Mouse (Mus musculus) limb, embryonic 12.5 days (tissue): Measurements from ENCODE around the gene Utrn. TPM values are rescaled to one million over a fixed set of nuclear protein-coding genes. Genes with fewer than 3 reads are reported as not detected.

ENCODE experiments used
- ATAC-seq: fragments of 200-750 bp; cut with Nextera tagmentation; 2 replicates; pipeline ENCODE4 v1.8.0; 2017; ENCODE audit warnings: low read depth, moderate TSS enrichment; ENCODE audit not compliant: insufficient number of reproducible peaks, insufficient read depth, low FRiP score, low TSS enrichment
- H3K27ac ChIP-seq: fragments of 300-500 bp; sonication (generic); 2 replicates; pipeline ENCODE4 v1.5.1; 2016; ENCODE audit warnings: mild to moderate bottlenecking, moderate library complexity
- H3K27me3 ChIP-seq: fragments of 300-500 bp; sonication (generic); 2 replicates; pipeline ENCODE4 v1.6.1; 2016; ENCODE audit warnings: mild to moderate bottlenecking, moderate library complexity
- H3K36me3 ChIP-seq: fragments of 300-500 bp; sonication (generic); 2 replicates; pipeline ENCODE4 v1.6.1; 2016; ENCODE audit warnings: mild to moderate bottlenecking, moderate library complexity
- H3K4me1 ChIP-seq: fragments of 300-500 bp; sonication (generic); replicated peaks from 2 replicates; pipeline ENCODE4 v1.6.1; 2016
- H3K4me2 ChIP-seq: fragments of 300-500 bp; sonication (generic); 2 replicates; pipeline ENCODE4 v1.6.1; 2016; ENCODE audit warnings: mild to moderate bottlenecking, moderate library complexity
- H3K4me3 ChIP-seq: fragments of 300-500 bp; sonication (generic); replicated peaks from 2 replicates; pipeline ENCODE4 v1.5.1; 2016; ENCODE audit warnings: mild to moderate bottlenecking
- H3K9ac ChIP-seq: fragments of 300-500 bp; sonication (generic); replicated peaks from 2 replicates; pipeline ENCODE4 v1.6.1; 2016; ENCODE audit warnings: mild to moderate bottlenecking, moderate library complexity
- H3K9me3 ChIP-seq: fragments of 300-500 bp; sonication (generic); 2 replicates; pipeline ENCODE4 v1.6.1; 2016; ENCODE audit warnings: mild to moderate bottlenecking, moderate library complexity
- WGBS: fragments of 180-500 bp; shearing (Covaris S2); methylation state at CpG from one replicate; pipeline ENCODE4 v1.1.7; 2016; 5-methylcytosine and 5-hydroxymethylcytosine counted together
- polyA plus RNA-seq: library from polyadenylated mRNA; unstranded; fragments of >200 nt; fragmentation: Nextera tagmentation; extraction: Ambion mirVana; gene quantifications from 2 replicates; pipeline ENCODE4 v1.2.1, GENCODE M21; 2016

The Utrn gene
- polyA plus RNA-seq, 1 experiment from 2014 or later: 62.1 TPM

- Histone ChIP-seq H3K4me2 (no peak overlapping the region), H3K9me3 (no peaks in the 10 kb centered on the region), H3K9ac (no peak overlapping the region), H3K36me3 (no peaks in the 10 kb centered on the region), H3K27ac (no peak overlapping the region), H3K4me1 (no peaks in the 10 kb centered on the region), H3K27me3 (no peaks in the 10 kb centered on the region), H3K4me3 (no peak overlapping the region)
- ATAC-seq: no peak
- 67% methylated on average over 3 of the region's 3 CpGs for WGBS
These were observed 334.4 kb downstream of the Utrn start for GRCm38 (mm10) chr10:12534801-12535200.

GRCm38 (mm10) chr10:12534301-12534700, 334.9 kb downstream of the Utrn start:
- 91% methylated on average over 3 of the region's 3 CpGs for WGBS
- H3K9me3 ChIP-seq: no peaks in the 10 kb centered on the region
- no peaks in the 10 kb centered on the region for H3K4me1 ChIP-seq
- H3K4me3 ChIP-seq: no peak overlapping the region
- no peaks in the 10 kb centered on the region for H3K36me3 ChIP-seq
- H3K27me3 ChIP-seq: no peaks in the 10 kb centered on the region
- H3K9ac ChIP-seq: no peak overlapping the region
- no peak overlapping the region for H3K4me2 ChIP-seq
- ATAC-seq: no peak
- no peak overlapping the region for H3K27ac ChIP-seq

GRCm38 (mm10) chr10:12522078-12522477, 347.1 kb downstream of the Utrn start:
- peaks cover 6% of the 10 kb centered on the region; the same call in 1 of the 2 replicates for H3K36me3 ChIP-seq
- no peak overlapping the region for H3K4me3 ChIP-seq
- H3K27me3 ChIP-seq: no peaks in the 10 kb centered on the region
- no peaks in the 10 kb centered on the region for H3K4me1 ChIP-seq
- 84% methylated on average over 1 of the region's 1 CpGs for WGBS
- H3K4me2 ChIP-seq: no peak overlapping the region
- no peak overlapping the region for H3K27ac ChIP-seq
- H3K9ac ChIP-seq: no peak overlapping the region
- no peaks in the 10 kb centered on the region; the same call in 1 of the 2 replicates for H3K9me3 ChIP-seq
- no peak for ATAC-seq

- Histone ChIP-seq H3K27ac (no peak overlapping the region), H3K9ac (no peak overlapping the region), H3K36me3 (peaks cover 3% of the 10 kb centered on the region; the same call in 1 of the 2 replicates), H3K4me1 (no peaks in the 10 kb centered on the region), H3K9me3 (no peaks in the 10 kb centered on the region; the same call in 1 of the 2 replicates), H3K27me3 (no peaks in the 10 kb centered on the region), H3K4me3 (no peak overlapping the region), H3K4me2 (no peak overlapping the region)
- 81% methylated on average over 3 of the region's 3 CpGs for WGBS
- ATAC-seq: no peak
These were observed 351.0 kb downstream of the Utrn start for GRCm38 (mm10) chr10:12518162-12518561.

- H3K4me3 ChIP-seq: no peak overlapping the region
- ATAC-seq: no peak
- peaks cover 4% of the 10 kb centered on the region; the same call in 1 of the 2 replicates for H3K36me3 ChIP-seq
- no peaks in the 10 kb centered on the region for H3K9me3 ChIP-seq
- H3K27ac ChIP-seq: no peak overlapping the region
- H3K4me2 ChIP-seq: no peak overlapping the region
- WGBS: 89% methylated on average over 7 of the region's 7 CpGs
- no peaks in the 10 kb centered on the region for H3K27me3 ChIP-seq
- H3K9ac ChIP-seq: no peak overlapping the region
- H3K4me1 ChIP-seq: no peaks in the 10 kb centered on the region
These were observed 363.6 kb downstream of the Utrn start for GRCm38 (mm10) chr10:12505568-12505967.

- peaks cover 14% of the 10 kb centered on the region for H3K36me3 ChIP-seq
- no peaks in the 10 kb centered on the region for H3K27me3 ChIP-seq
- H3K9me3 ChIP-seq: no peaks in the 10 kb centered on the region
- no peak overlapping the region for H3K27ac ChIP-seq
- H3K9ac ChIP-seq: no peak overlapping the region
- WGBS: 90% methylated on average over 5 of the region's 5 CpGs
- no peak overlapping the region for H3K4me3 ChIP-seq
- no peak overlapping the region for H3K4me2 ChIP-seq
- H3K4me1 ChIP-seq: no peaks in the 10 kb centered on the region
- ATAC-seq: no peak
These were observed 368.7 kb downstream of the Utrn start for GRCm38 (mm10) chr10:12500489-12500888.

GRCm38 (mm10) chr10:12497555-12497954, 371.6 kb downstream of the Utrn start:
- H3K4me2 ChIP-seq: no peak overlapping the region
- WGBS: 90% methylated on average over 8 of the region's 8 CpGs
- no peak overlapping the region for H3K9ac ChIP-seq
- H3K27ac ChIP-seq: no peak overlapping the region
- peaks cover 6% of the 10 kb centered on the region for H3K4me1 ChIP-seq
- no peak overlapping the region for H3K4me3 ChIP-seq
- H3K36me3 ChIP-seq: peaks cover 14% of the 10 kb centered on the region
- no peaks in the 10 kb centered on the region for H3K27me3 ChIP-seq
- no peak for ATAC-seq
- no peaks in the 10 kb centered on the region for H3K9me3 ChIP-seq

- no peak overlapping the region for H3K4me3 ChIP-seq
- no peak overlapping the region for H3K27ac ChIP-seq
- 0 out of 2 replicates have a peak, but pooled peaks cover 3% of the 10 kb centered on the region for H3K36me3 ChIP-seq
- H3K9ac ChIP-seq: no peak overlapping the region
- peaks cover 19% of the 10 kb centered on the region for H3K4me1 ChIP-seq
- H3K4me2 ChIP-seq: no peak overlapping the region
- 77% methylated on average over 4 of the region's 4 CpGs for WGBS
- no peak for ATAC-seq
- no peaks in the 10 kb centered on the region for H3K9me3 ChIP-seq
- no peaks in the 10 kb centered on the region for H3K27me3 ChIP-seq
These were observed 379.5 kb downstream of the Utrn start for GRCm38 (mm10) chr10:12489551-12490177.

- H3K4me3 ChIP-seq: no peak overlapping the region
- H3K9me3 ChIP-seq: no peaks in the 10 kb centered on the region
- H3K4me2 ChIP-seq: no peak overlapping the region
- H3K36me3 ChIP-seq: 0 out of 2 replicates have a peak, but pooled peaks cover 3% of the 10 kb centered on the region
- WGBS: 63% methylated on average over 3 of the region's 3 CpGs
- no peak overlapping the region for H3K9ac ChIP-seq
- no peaks in the 10 kb centered on the region for H3K27me3 ChIP-seq
- peak; percentile 38; the same call in 1 of the 2 replicates for ATAC-seq
- H3K27ac ChIP-seq: no peak overlapping the region
- peaks cover 16% of the 10 kb centered on the region for H3K4me1 ChIP-seq
These were observed 380.6 kb downstream of the Utrn start for GRCm38 (mm10) chr10:12488518-12488917.

- Histone ChIP-seq H3K9ac (no peak overlapping the region), H3K36me3 (0 out of 2 replicates have a peak, but pooled peaks cover 3% of the 10 kb centered on the region), H3K9me3 (no peaks in the 10 kb centered on the region), H3K27ac (peak overlapping the region; percentile 56; the same call in 1 of the 2 replicates), H3K4me2 (no peak overlapping the region), H3K4me1 (peaks cover 16% of the 10 kb centered on the region), H3K27me3 (no peaks in the 10 kb centered on the region), H3K4me3 (no peak overlapping the region)
- ATAC-seq: peak; percentile 65; the same call in 1 of the 2 replicates
- WGBS: 83% methylated on average over 5 of the region's 5 CpGs
These were observed 381.0 kb downstream of the Utrn start for GRCm38 (mm10) chr10:12488117-12488516.

- ATAC-seq: no peak
- 18% methylated on average over 1 of the region's 1 CpGs for WGBS
- H3K9me3 ChIP-seq: no peaks in the 10 kb centered on the region
- H3K4me2 ChIP-seq: no peak overlapping the region
- no peak overlapping the region for H3K9ac ChIP-seq
- no peak overlapping the region for H3K27ac ChIP-seq
- no peaks in the 10 kb centered on the region for H3K27me3 ChIP-seq
- H3K36me3 ChIP-seq: 0 out of 2 replicates have a peak, but pooled peaks cover 3% of the 10 kb centered on the region
- H3K4me1 ChIP-seq: peaks cover 11% of the 10 kb centered on the region
- H3K4me3 ChIP-seq: no peak overlapping the region
These were observed 385.7 kb downstream of the Utrn start for GRCm38 (mm10) chr10:12483494-12483893.

- no peak for ATAC-seq
- H3K9me3 ChIP-seq: no peaks in the 10 kb centered on the region
- no peak overlapping the region for H3K27ac ChIP-seq
- WGBS: 82% methylated on average over 3 of the region's 3 CpGs
- H3K4me3 ChIP-seq: no peak overlapping the region
- no peak overlapping the region for H3K4me2 ChIP-seq
- H3K9ac ChIP-seq: no peak overlapping the region
- H3K27me3 ChIP-seq: no peaks in the 10 kb centered on the region
- peaks cover 6% of the 10 kb centered on the region; the same call in 1 of the 2 replicates for H3K4me1 ChIP-seq
- H3K36me3 ChIP-seq: 0 out of 2 replicates have a peak, but pooled peaks cover 6% of the 10 kb centered on the region
These were observed 386.2 kb downstream of the Utrn start for GRCm38 (mm10) chr10:12482975-12483374.
